Mouse (Mus musculus): Measurements from ENCODE around the gene Olfr1044. TPM values are rescaled to one million over a fixed set of nuclear protein-coding genes. Genes with fewer than 3 reads are reported as not detected.

Gene Olfr1044
- polyA plus RNA-seq, 1 experiment from 2014 or later, result not detected

GRCm38 (mm10) chr2:86161738-86162137 lies 15.9 kb downstream of the Olfr1044 start, which contains the start of gene Olfr1042:
Gene Olfr1042 (minus strand): TSS chr2:86161838.
- ATAC-seq (ENCODE audit: insufficient number of reproducible peaks, insufficient read depth, low FRiP score, low read depth), result no peak
- H3K4me1 ChIP-seq (ENCODE audit: control insufficient read depth in 2 of 2, insufficient read depth in 2 of 2, low read length in 2 of 2), result no peaks in the 10 kb centered on the region

DNA sequence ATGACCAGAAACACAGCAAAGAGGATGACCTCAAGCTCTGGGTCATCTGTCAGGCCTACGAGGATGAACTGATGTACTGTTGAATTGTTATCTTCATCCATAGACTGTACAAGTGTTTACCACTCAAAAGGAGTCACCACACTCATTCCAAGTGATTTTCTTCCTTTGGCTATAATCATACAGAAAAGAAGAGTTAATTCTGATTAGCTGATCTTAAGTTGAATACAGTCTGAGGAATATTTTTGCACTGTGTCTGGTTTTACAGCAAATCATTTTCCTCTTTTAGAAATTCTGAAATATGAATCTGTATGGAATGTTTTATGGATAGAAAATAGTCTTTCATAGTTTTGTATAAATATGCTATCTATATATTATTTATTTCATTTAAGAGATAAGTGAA lies 31.0 kb downstream of the Olfr1044 start, which contains the start of gene Olfr1040:
Gene Olfr1040, minus strand, starts transcription at position 101 of the 400 bp plus-strand sequence.
- Histone ChIP-seq H3K27ac (replicated peaks in 1 of 2; ENCODE audit: control insufficient read depth in 1 of 2, insufficient read depth in 1 of 2, low read depth in 2 of 2, low read length in 2 of 2) (no peak within 1 kb of the TSS), H3K4me3 (ENCODE audit: control insufficient read depth in 1 of 2, insufficient read depth in 1 of 2, low read depth in 1 of 2, low read length in 2 of 2) (no peak within 1 kb of the TSS), H3K36me3 (ENCODE audit: control insufficient read depth, insufficient read depth, low read length) (no peaks in the 10 kb centered on the region), H3K4me1 (ENCODE audit: control insufficient read depth in 2 of 2, insufficient read depth in 2 of 2, low read length in 2 of 2) (no peaks in the 10 kb centered on the region), H3K9ac (ENCODE audit: low read length) (no peak within 1 kb of the TSS), H3K4me2 (ENCODE audit: low read length) (no peak within 1 kb of the TSS), H3K27me3 (ENCODE audit: control insufficient read depth, insufficient read depth, low read length) (no peaks in the 10 kb centered on the region), H3K9me3 (ENCODE audit: control insufficient read depth, low read length) (no peaks in the 10 kb centered on the region)
- 58% methylated on average over 1 of the region's 1 CpGs for WGBS
- ATAC-seq (ENCODE audit: insufficient number of reproducible peaks, insufficient read depth, low FRiP score, low read depth), result no peak

More at GRCm38 (mm10) chr2:86161738-86162137, 15.9 kb downstream of the Olfr1044 start, which contains the start of gene Olfr1042:
- no peak within 1 kb of the TSS for H3K27ac ChIP-seq (replicated peaks in 1 of 2; ENCODE audit: control insufficient read depth in 1 of 2, insufficient read depth in 1 of 2, low read depth in 2 of 2, low read length in 2 of 2)
- no peaks in the 10 kb centered on the region for H3K27me3 ChIP-seq (ENCODE audit: control insufficient read depth, insufficient read depth, low read length)
- no peaks in the 10 kb centered on the region for H3K9me3 ChIP-seq (ENCODE audit: control insufficient read depth, low read length)
- no peaks in the 10 kb centered on the region for H3K36me3 ChIP-seq (ENCODE audit: control insufficient read depth, insufficient read depth, low read length)
- no peak within 1 kb of the TSS for H3K4me2 ChIP-seq (ENCODE audit: low read length)
- H3K9ac ChIP-seq (ENCODE audit: low read length), result no peak within 1 kb of the TSS
- 81% methylated on average over 2 of the region's 2 CpGs for WGBS
- no peak within 1 kb of the TSS for H3K4me3 ChIP-seq (ENCODE audit: control insufficient read depth in 1 of 2, insufficient read depth in 1 of 2, low read depth in 1 of 2, low read length in 2 of 2)

DNA sequence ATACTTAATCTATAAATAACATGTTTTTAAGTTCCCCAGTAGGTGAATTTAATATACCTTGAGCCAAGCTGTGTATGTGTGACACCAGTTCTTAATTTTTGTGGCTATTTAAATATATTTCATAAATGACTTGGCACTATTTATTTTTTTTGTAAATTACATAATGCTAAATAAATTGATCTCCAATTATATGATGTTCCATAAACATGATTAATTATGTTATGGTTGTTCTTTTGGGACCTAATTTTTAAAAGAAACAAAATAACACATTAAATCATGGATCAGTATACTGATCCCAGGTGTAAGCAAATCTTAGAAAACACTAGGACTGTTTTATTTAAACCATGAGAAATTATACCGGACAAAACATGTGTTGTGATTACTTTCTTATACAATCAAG lies 41.8 kb downstream of the Olfr1044 start, which contains the start of gene Olfr1039:
Gene Olfr1039, minus strand, starts transcription at position 101 of the 400 bp plus-strand sequence.
- no peak within 1 kb of the TSS for H3K27ac ChIP-seq (replicated peaks in 1 of 2; ENCODE audit: control insufficient read depth in 1 of 2, insufficient read depth in 1 of 2, low read depth in 2 of 2, low read length in 2 of 2)
- no peak within 1 kb of the TSS for H3K9ac ChIP-seq (ENCODE audit: low read length)
- WGBS, result 89% methylated on average over 1 of the region's 1 CpGs
- ATAC-seq (ENCODE audit: insufficient number of reproducible peaks, insufficient read depth, low FRiP score, low read depth), result no peak
- H3K4me3 ChIP-seq (ENCODE audit: control insufficient read depth in 1 of 2, insufficient read depth in 1 of 2, low read depth in 1 of 2, low read length in 2 of 2), result no peak within 1 kb of the TSS
- no peaks in the 10 kb centered on the region for H3K36me3 ChIP-seq (ENCODE audit: control insufficient read depth, insufficient read depth, low read length)
- no peaks in the 10 kb centered on the region for H3K9me3 ChIP-seq (ENCODE audit: control insufficient read depth, low read length)
- no peak within 1 kb of the TSS for H3K4me2 ChIP-seq (ENCODE audit: low read length)
- H3K27me3 ChIP-seq (ENCODE audit: control insufficient read depth, insufficient read depth, low read length), result no peaks in the 10 kb centered on the region
- H3K4me1 ChIP-seq (ENCODE audit: control insufficient read depth in 2 of 2, insufficient read depth in 2 of 2, low read length in 2 of 2), result no peaks in the 10 kb centered on the region

Other genes with a start within 250 kb of the Olfr1044 start
- not detected in 2 replicates for gene Olfr1028, start 227.4 kb downstream of the Olfr1044 start, polyA plus RNA-seq (2014; fragmentation: Nextera tagmentation; extraction: Ambion mirVana)
- gene Olfr1029, start 203.9 kb downstream of the Olfr1044 start, polyA plus RNA-seq (2014; fragmentation: Nextera tagmentation; extraction: Ambion mirVana), result not detected in 2 replicates
- gene Olfr1030, start 198.5 kb downstream of the Olfr1044 start, polyA plus RNA-seq (2014; fragmentation: Nextera tagmentation; extraction: Ambion mirVana), result not detected in 2 replicates
- gene Olfr1031, start 187.5 kb downstream of the Olfr1044 start, polyA plus RNA-seq (2014; fragmentation: Nextera tagmentation; extraction: Ambion mirVana), result not detected in 2 replicates
- gene Olfr1032, start 172.3 kb downstream of the Olfr1044 start, polyA plus RNA-seq (2014; fragmentation: Nextera tagmentation; extraction: Ambion mirVana), result not detected in 2 replicates
- gene Olfr1033, start 157.2 kb downstream of the Olfr1044 start, polyA plus RNA-seq (2014; fragmentation: Nextera tagmentation; extraction: Ambion mirVana), result 2.7 and 3.9 TPM in 2 replicates
- gene Olfr1034, start 132.0 kb downstream of the Olfr1044 start, polyA plus RNA-seq (2014; fragmentation: Nextera tagmentation; extraction: Ambion mirVana), result 0.08 and 0.12 TPM in 2 replicates
- gene Olfr1036, start 103.8 kb downstream of the Olfr1044 start, polyA plus RNA-seq (2014; fragmentation: Nextera tagmentation; extraction: Ambion mirVana), result not detected in 2 replicates
- not detected in 2 replicates for gene Olfr1037, start 90.4 kb downstream of the Olfr1044 start, polyA plus RNA-seq (2014; fragmentation: Nextera tagmentation; extraction: Ambion mirVana)
- gene Olfr1039, start 41.9 kb downstream of the Olfr1044 start, polyA plus RNA-seq (2014; fragmentation: Nextera tagmentation; extraction: Ambion mirVana), result not detected in 2 replicates
- not detected in 2 replicates for gene Olfr1040, start 31.1 kb downstream of the Olfr1044 start, polyA plus RNA-seq (2014; fragmentation: Nextera tagmentation; extraction: Ambion mirVana)
- not detected in 2 replicates for gene Olfr1042, start 16.0 kb downstream of the Olfr1044 start, polyA plus RNA-seq (2014; fragmentation: Nextera tagmentation; extraction: Ambion mirVana)
- not detected in 2 replicates for gene Olfr1043, start 10.3 kb downstream of the Olfr1044 start, polyA plus RNA-seq (2014; fragmentation: Nextera tagmentation; extraction: Ambion mirVana)
- not detected in 2 replicates for gene Olfr52, start 7.9 kb upstream of the Olfr1044 start, polyA plus RNA-seq (2014; fragmentation: Nextera tagmentation; extraction: Ambion mirVana)
- not detected in 2 replicates for gene Olfr1045, start 25.2 kb upstream of the Olfr1044 start, polyA plus RNA-seq (2014; fragmentation: Nextera tagmentation; extraction: Ambion mirVana)
- gene Olfr1046, start 41.5 kb upstream of the Olfr1044 start, polyA plus RNA-seq (2014; fragmentation: Nextera tagmentation; extraction: Ambion mirVana), result not detected in 2 replicates
- gene Olfr1047, start 53.6 kb upstream of the Olfr1044 start, polyA plus RNA-seq (2014; fragmentation: Nextera tagmentation; extraction: Ambion mirVana), result not detected in 2 replicates
- gene Olfr1048, start 62.5 kb upstream of the Olfr1044 start, polyA plus RNA-seq (2014; fragmentation: Nextera tagmentation; extraction: Ambion mirVana), result not detected in 2 replicates
- not detected in 2 replicates for gene Olfr1049, start 80.5 kb upstream of the Olfr1044 start, polyA plus RNA-seq (2014; fragmentation: Nextera tagmentation; extraction: Ambion mirVana)
- gene Olfr1051, start 101.3 kb upstream of the Olfr1044 start, polyA plus RNA-seq (2014; fragmentation: Nextera tagmentation; extraction: Ambion mirVana), result not detected in 2 replicates
- not detected in 2 replicates for gene Olfr1052, start 114.6 kb upstream of the Olfr1044 start, polyA plus RNA-seq (2014; fragmentation: Nextera tagmentation; extraction: Ambion mirVana)
- not detected in 2 replicates for gene Olfr1053, start 137.5 kb upstream of the Olfr1044 start, polyA plus RNA-seq (2014; fragmentation: Nextera tagmentation; extraction: Ambion mirVana)
- gene Olfr1054, start 157.6 kb upstream of the Olfr1044 start, polyA plus RNA-seq (2014; fragmentation: Nextera tagmentation; extraction: Ambion mirVana), result not detected in 2 replicates
- gene Olfr1055, start 172.5 kb upstream of the Olfr1044 start, polyA plus RNA-seq (2014; fragmentation: Nextera tagmentation; extraction: Ambion mirVana), result not detected in 2 replicates
- gene Olfr1056, start 184.6 kb upstream of the Olfr1044 start, polyA plus RNA-seq (2014; fragmentation: Nextera tagmentation; extraction: Ambion mirVana), result not detected in 2 replicates
- gene Olfr1057, start 200.6 kb upstream of the Olfr1044 start, polyA plus RNA-seq (2014; fragmentation: Nextera tagmentation; extraction: Ambion mirVana), result not detected in 2 replicates
- not detected in 2 replicates for gene Olfr1058, start 210.7 kb upstream of the Olfr1044 start, polyA plus RNA-seq (2014; fragmentation: Nextera tagmentation; extraction: Ambion mirVana)
- gene Olfr1061, start 236.2 kb upstream of the Olfr1044 start, polyA plus RNA-seq (2014; fragmentation: Nextera tagmentation; extraction: Ambion mirVana), result not detected in 2 replicates
- not detected in 2 replicates for gene Olfr1062, start 248.9 kb upstream of the Olfr1044 start, polyA plus RNA-seq (2014; fragmentation: Nextera tagmentation; extraction: Ambion mirVana)

Measured in heart, embryonic 14.5 days (tissue).